Mouse (Mus musculus): ENCODE measurements at regions not wholly inside any gene's neighbourhood (a gene's known extent, or its start where the extent isn't known, plus 50 kb on each side); places are given as distances from the start of the nearest gene placed in this dataset.

DNA sequence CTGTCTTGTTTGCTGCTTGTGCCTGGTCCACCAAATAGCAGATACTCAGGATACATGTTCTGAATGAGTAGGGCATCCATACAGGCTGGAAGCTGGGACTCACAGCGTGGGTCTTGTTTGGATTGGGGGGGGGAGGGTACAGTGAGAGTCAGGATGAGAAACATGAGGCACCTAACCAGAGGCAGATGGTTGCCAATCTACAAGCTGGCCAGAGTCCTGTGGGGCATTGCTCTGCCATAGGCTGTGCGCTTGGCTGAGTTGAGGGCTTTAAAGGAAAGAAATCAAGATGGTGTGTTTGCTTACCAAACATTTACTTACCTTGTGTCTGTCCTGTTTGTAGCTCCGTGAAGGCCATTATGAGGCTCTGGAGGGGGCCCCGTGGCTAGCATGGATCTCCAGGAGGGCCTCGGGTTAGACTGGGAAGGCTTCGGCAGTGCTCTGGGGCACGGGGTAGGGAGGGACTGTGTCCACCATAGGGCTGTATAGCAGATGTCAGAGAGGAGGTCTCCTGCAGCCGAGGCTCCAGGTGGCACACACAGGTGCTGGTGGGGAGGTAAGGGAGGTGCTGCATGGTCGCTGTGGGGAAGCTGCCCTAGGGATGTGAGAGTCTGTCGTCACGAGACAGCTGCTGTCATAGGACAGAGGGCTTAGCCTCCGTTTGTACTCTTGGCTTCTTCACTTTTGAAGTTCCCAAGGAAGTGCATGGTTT is 70.7 kb upstream of the Id2 start:
- TF ChIP-seq CTCF (IDR thresholded peaks at IDR 0.05) = no peak
- no peak for TF ChIP-seq POLR2A (IDR thresholded peaks at IDR 0.05; ENCODE audit: insufficient read depth, low read depth, low read length)
